Mouse (Mus musculus) ES-Bruce4 (cell line): ENCODE results near the gene Ift81.
"Not testable (repeated sequence)": the region's sequence is repeated elsewhere in the genome, so short reads cannot be mapped to it uniquely, and the experiment has no call there.

ENCODE experiments used
- CTCF ChIP-seq: IDR thresholded peaks from one replicate; pipeline ENCODE4 v1.8.1; 2011; ENCODE audit warnings: low read depth, low read length
- EP300 ChIP-seq: IDR thresholded peaks from 2 replicates; pipeline ENCODE4 v1.6.1; 2011; ENCODE audit warnings: low read depth, low read length; ENCODE audit not compliant: insufficient read depth
- POLR2A ChIP-seq: IDR thresholded peaks from one replicate; pipeline ENCODE4 v1.8.1; 2011; ENCODE audit warnings: low read length; ENCODE audit not compliant: insufficient read depth

GRCm38 (mm10) chr5:122647952-122648374 is 33.6 kb upstream of the Ift81 start:
- not testable (repeated sequence) for TF ChIP-seq POLR2A, EP300, CTCF
